Mouse (Mus musculus): ENCODE measurements around the gene Cela2a. TPM values are rescaled to one million over a fixed set of nuclear protein-coding genes. Genes with fewer than 3 reads are reported as not detected.
A peak's percentile ranks its signal among the peaks of the same experiment; 100 is the strongest.

The Cela2a gene
- total RNA-seq, 4 experiments from 2014 or later, result not detected

GRCm38 (mm10) chr4:141858501-141858900, 32.5 kb upstream of the Cela2a start:
- DNase-seq (ENCODE audit: low spot score in 2 of 2), result peak; percentile 36 to 42

GRCm38 (mm10) chr4:141857422-141857930, 31.5 kb upstream of the Cela2a start:
- DNase-seq (ENCODE audit: low spot score in 2 of 2), result peak; percentile 68 to 69

GRCm38 (mm10) chr4:141853437-141853836, 27.5 kb upstream of the Cela2a start:
- DNase-seq (ENCODE audit: low spot score in 2 of 2), result no peak

- no peak for DNase-seq (ENCODE audit: low spot score in 2 of 2)
Observed at GRCm38 (mm10) chr4:141845999-141846398, 20.0 kb upstream of the Cela2a start, which contains the start of gene Ctrc. Ctrc (minus strand) TSS chr4:141846359.

DNA sequence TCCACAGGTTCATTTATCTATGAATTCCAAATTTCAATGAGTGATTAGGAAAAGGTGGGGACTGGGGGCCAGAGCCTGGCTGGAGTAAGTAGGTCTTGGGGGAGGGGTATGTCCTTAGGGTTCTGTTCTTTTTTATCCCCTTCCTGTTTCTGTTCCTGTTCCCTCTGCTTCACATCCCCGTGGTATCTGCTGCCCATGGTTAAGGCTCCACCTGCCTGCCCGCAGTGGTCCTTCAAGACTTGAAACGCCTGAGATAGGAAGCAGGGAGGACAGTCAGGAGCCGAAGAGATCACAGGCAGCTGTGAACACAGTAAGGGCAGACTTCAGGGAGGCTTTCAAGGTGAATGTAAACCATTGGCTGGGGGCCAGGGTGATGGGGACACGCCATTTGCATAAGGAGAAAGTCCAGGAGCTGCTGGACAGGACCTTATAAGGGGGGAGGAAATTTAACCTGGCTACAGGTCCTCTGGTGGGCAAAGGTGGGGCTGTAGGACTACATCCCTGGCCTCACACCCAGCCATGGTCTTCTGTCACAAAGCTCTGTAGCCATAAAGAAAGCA, 8.7 kb upstream of the Cela2a start:
- DNase-seq (ENCODE audit: low spot score in 2 of 2), result no peak

DNA sequence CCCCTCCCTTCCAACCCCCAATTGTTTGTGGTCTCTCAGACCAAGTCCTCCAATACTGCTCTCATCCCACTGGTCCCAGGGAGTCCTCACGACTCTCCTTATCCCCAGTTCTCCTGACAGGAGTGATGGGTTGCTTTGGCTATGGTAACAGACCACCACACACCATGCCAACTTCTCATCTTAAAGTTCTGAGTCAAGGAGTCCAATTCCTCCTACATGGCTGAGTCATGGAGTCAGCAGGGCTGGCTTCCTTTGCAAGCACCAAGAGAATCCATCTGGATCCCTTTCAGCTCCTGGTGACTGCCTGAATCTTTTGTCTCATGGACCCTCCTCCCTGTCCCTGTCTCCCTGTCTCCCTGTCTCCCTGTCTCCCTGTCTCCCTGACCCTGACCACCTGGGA, 8.0 kb upstream of the Cela2a start:
- no peak for DNase-seq (ENCODE audit: low spot score in 2 of 2)

DNA sequence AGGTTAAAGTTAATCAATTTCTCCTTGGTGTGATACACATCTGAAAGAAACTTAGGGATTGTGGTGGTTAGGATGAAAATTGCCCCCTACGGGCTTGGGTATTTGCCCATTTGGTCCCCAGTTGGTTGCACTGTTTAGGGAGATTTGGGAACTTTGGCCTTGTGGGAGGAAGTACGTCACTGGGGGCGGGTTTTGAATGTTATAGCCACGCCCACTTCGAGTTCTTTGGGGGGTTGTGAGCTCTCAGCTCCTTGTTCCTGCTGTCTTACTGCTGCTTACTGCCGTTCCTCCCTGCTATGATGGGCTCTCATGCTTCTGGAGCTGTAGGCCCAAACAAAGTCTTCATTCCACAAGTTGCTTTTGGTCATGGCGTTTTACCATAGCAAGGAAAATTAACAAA, 5.4 kb upstream of the Cela2a start:
- no peak for DNase-seq (ENCODE audit: low spot score in 2 of 2)

DNA sequence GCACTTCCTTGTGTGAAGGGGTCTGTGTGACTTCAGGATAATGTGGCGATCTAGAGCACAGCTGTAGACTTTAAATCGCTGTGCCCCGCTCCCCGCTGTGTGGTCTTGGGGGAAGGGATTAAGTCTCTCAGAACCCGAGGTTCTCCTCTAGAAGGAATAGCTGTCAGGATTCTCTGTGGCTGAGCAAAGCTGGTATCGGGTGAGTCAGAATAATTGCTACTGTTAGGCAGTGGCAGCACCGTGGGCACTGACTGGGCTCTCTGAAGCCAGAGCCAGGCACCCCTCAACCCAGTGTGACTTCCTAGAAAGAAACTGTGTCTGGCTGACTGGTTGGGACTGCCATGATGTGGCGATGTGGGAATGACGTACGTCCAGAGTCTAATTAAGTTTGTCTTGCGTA, 4.4 kb upstream of the Cela2a start:
- DNase-seq (ENCODE audit: low spot score in 2 of 2), result no peak

DNA sequence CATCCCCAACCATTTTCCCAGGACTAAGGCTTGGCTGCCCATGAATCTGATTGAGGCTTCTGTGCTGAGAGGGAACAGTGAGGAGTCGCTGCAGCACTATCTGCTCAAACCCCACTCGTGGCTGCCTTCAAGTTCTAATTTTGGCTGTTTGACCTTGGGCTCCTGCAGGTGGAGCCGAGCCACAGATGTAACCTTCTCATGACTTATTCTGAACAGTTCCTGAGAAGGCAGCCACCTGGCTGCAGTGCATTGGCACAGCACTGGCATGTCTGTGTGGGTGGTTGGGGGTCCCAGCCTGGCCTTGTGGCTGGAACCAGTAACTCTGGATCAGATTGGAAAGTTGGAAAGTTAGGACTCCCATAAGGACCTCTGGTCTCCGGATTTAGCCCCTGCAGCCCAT, 2.2 kb upstream of the Cela2a start:
- DNase-seq (ENCODE audit: low spot score in 2 of 2), result no peak

GRCm38 (mm10) chr4:141827401-141827800, 1.4 kb upstream of the Cela2a start:
- DNase-seq (ENCODE audit: low spot score in 2 of 2), result no peak

- no peak for DNase-seq (ENCODE audit: low spot score in 2 of 2)
Observed at GRCm38 (mm10) chr4:141822979-141823378, 3.0 kb downstream of the Cela2a start.

GRCm38 (mm10) chr4:141822089-141822488, 3.9 kb downstream of the Cela2a start:
- no peak for DNase-seq (ENCODE audit: low spot score in 2 of 2)

GRCm38 (mm10) chr4:141821178-141821577, 4.8 kb downstream of the Cela2a start:
- DNase-seq (ENCODE audit: low spot score in 2 of 2), result no peak

DNA sequence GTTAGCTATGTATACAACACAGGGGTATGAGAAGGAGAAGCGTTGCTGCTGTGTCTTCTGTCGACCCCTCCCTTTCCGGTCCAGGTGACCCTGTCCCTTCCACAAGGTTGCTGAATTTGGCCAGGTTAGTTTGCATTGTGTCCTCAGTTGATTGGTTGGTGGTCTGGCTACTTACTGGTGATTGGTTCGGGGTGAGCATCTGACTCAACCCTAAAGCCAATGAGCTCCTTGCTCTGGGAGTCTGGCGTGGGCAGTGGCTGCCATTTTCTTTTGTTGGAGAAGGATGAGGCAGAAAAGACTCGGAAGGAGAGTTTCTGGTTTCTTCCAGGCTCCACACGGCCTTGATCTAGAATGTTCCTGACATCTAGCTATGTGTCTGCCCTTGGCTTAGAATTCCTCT, 6.6 kb downstream of the Cela2a start:
- no peak for DNase-seq (ENCODE audit: low spot score in 2 of 2)

DNA sequence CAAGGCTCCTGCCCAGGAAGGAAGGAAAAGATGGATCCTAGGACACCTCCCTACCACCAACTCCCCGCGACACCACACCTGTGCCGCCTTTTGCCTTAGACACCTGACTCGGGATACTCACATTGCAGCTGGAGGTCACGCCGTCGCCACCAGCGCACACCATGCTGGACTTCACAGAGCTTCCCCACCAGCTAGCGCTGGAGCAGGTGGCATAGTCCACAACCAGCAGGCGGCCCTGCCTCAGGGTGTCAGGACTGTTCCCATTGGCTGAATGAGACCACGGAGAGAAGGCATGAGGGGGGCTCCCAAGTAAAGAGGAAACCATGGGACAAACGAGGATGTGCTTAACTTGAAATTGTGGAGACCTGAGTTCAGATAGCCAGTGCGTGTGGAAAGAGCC, 7.1 kb downstream of the Cela2a start:
- no peak for DNase-seq (ENCODE audit: low spot score in 2 of 2)

DNA sequence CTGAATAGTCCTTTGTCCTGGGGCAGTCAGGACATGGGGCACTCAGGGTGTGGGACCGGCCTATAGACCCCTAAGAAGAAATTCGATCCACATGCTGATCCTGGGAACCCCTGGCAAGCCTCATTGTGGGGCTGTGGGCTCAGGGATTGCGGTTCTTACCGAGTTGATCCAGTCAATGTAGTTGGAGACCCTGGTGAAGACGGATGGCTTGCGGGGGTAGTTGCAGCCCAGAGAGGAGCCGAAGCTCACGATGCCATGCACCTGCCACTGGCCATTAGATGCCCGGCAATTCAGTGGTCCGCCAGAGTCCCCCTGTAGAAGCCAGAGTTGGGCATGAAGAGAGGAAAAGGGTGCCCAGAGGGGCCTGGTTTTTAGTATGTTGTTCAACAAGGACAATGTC, 8.3 kb downstream of the Cela2a start:
- DNase-seq (ENCODE audit: low spot score in 2 of 2), result no peak

GRCm38 (mm10) chr4:141816776-141817655, 8.9 kb downstream of the Cela2a start:
- no peak for DNase-seq (ENCODE audit: low spot score in 2 of 2)

- no peak for DNase-seq (ENCODE audit: low spot score in 2 of 2)
Observed at GRCm38 (mm10) chr4:141816267-141816666, 9.7 kb downstream of the Cela2a start.

DNA sequence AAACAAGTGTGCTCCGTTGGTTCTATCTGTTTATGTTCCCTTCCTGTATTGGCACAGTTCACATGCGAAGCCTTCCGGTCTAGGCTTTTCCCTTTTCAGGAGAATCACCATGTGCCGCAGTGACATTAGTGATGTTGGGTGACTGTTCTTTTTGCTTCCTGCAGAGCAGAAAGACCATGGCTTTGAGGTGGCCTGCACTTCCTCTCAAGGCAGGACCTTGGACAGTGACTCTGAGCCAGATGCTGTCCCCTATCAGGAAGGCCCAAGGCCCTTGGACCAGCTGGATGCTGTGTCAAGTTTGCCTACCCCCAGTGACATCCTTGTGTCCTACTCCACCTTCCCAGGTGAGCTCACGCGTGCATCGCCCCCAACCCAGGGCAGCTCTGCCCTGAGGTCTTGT, 14.6 kb downstream of the Cela2a start:
- DNase-seq (ENCODE audit: low spot score in 2 of 2), result no peak

- no peak for DNase-seq (ENCODE audit: low spot score in 2 of 2)
Observed at GRCm38 (mm10) chr4:141810975-141811374, 15.0 kb downstream of the Cela2a start.

- DNase-seq (ENCODE audit: low spot score in 2 of 2), result no peak
Observed at GRCm38 (mm10) chr4:141809850-141810464, 16.0 kb downstream of the Cela2a start.

DNA sequence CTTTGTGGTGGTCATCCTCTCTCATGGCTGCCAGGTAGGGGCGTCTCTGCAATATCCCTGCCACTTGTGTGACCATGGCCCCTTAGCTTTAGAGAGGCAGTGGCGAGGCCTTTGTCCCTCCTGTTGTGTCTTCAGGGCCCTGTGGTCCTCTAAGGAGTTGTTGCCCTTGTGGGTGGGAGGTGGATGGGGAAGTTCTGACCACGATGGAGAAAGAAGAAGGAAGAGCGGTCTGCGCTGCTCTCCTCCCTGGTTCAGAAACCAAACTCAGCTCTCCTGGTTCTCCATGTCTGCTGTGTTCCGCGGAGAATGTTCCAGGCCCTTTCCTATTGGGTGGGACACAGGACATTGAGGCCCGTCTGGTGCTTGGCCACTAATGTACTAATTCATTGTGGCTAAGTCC, 20.1 kb downstream of the Cela2a start:
- no peak for DNase-seq (ENCODE audit: low spot score in 2 of 2)

All from gastrocnemius, adult 8-10 months (tissue).